Mouse (Mus musculus) embryonic facial prominence, embryonic 10.5 days (tissue): Measurements from ENCODE around the gene Ccdc159. TPM values are rescaled to one million over a fixed set of nuclear protein-coding genes. Genes with fewer than 3 reads are reported as not detected.

Source experiments
- DNase-seq: peaks from one replicate; pipeline ENCODE4 v3.0.0-alpha.2; 2017; ENCODE audit warnings: low spot score
- H3K27ac ChIP-seq: fragments of 300-500 bp; sonication (generic); replicated peaks from 2 replicates; pipeline ENCODE4 v1.5.1; 2016; ENCODE audit warnings: mild to moderate bottlenecking
- H3K27me3 ChIP-seq: fragments of 300-500 bp; sonication (generic); replicated peaks from 2 replicates; pipeline ENCODE4 v1.6.1; 2016; ENCODE audit warnings: low read depth, mild to moderate bottlenecking; ENCODE audit not compliant: poor library complexity, severe bottlenecking
- H3K36me3 ChIP-seq: fragments of 300-500 bp; sonication (generic); replicated peaks from 2 replicates; pipeline ENCODE4 v1.6.1; 2016; ENCODE audit warnings: mild to moderate bottlenecking, moderate library complexity
- H3K4me1 ChIP-seq: fragments of 300-500 bp; sonication (generic); 2 replicates; pipeline ENCODE4 v1.6.1; 2016
- H3K4me3 ChIP-seq: fragments of 300-500 bp; sonication (generic); 2 replicates; pipeline ENCODE4 v1.5.1; 2016; ENCODE audit warnings: mild to moderate bottlenecking, moderate library complexity
- H3K9me3 ChIP-seq: fragments of 300-500 bp; sonication (generic); 2 replicates; pipeline ENCODE4 v1.6.1; 2016; ENCODE audit warnings: mild to moderate bottlenecking
- WGBS: fragments of 180-500 bp; shearing (Covaris S2); methylation state at CpG from one replicate; pipeline ENCODE4 v1.1.7; 2016; 5-methylcytosine and 5-hydroxymethylcytosine counted together
- polyA plus RNA-seq: library from polyadenylated mRNA; unstranded; fragments of >200 nt; fragmentation: Nextera tagmentation; extraction: Ambion mirVana; gene quantifications from 2 replicates; pipeline ENCODE4 v1.2.1, GENCODE M21; 2016

The Ccdc159 gene
- polyA plus RNA-seq, 1 experiment from 2014 or later = 3.3 TPM

GRCm38 (mm10) chr9:21955570-21956281 is 28.5 kb downstream of the Ccdc159 start, which contains the start of gene Swsap1:
TSS of gene Swsap1 (plus strand) at chr9:21955755.
- Histone ChIP-seq H3K4me3 (peak within 1 kb of the TSS; percentile 76), H3K4me1 (peaks cover 19% of the 10 kb centered on the region), H3K9me3 (no peaks in the 10 kb centered on the region), H3K36me3 (0 out of 2 replicates have a peak, but pooled peaks cover 6% of the 10 kb centered on the region), H3K27me3 (peaks cover 21% of the 10 kb centered on the region), H3K27ac (peak within 1 kb of the TSS; percentile 96)
- peak; percentile 97 for DNase-seq
- WGBS = under 1% methylated on average over 54 of the region's 54 CpGs

DNA sequence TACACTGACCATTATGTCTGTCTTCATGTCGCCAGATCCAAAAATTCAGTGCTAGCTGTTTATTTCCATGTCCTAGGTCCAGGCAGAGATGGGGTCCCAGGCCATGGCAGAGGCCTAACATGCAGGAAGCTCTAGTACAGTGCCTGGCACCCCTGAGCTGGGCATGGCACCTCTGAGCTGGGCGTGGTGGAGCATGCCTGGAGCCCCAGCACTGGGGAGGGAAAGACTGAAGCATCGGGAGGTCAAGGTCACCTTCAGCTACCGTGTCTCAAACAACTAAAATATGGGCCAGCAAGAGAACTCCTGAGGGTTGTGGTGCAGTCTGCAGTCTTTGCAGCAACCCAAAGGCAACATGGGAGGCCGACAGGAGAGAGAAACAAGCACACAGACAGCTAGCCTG is 31.1 kb downstream of the Ccdc159 start:
- Histone ChIP-seq H3K36me3 (0 out of 2 replicates have a peak, but pooled peaks cover 6% of the 10 kb centered on the region), H3K27me3 (peaks cover 48% of the 10 kb centered on the region), H3K27ac (no peak overlapping the region), H3K9me3 (no peaks in the 10 kb centered on the region), H3K4me3 (no peak overlapping the region), H3K4me1 (peaks cover 44% of the 10 kb centered on the region)
- WGBS = 84% methylated on average over 5 of the region's 5 CpGs
- DNase-seq = no peak

GRCm38 (mm10) chr9:21959244-21959643 is 32.0 kb downstream of the Ccdc159 start:
- WGBS = 87% methylated on average over 7 of the region's 7 CpGs
- no peak for DNase-seq
- 0 out of 2 replicates have a peak, but pooled peaks cover 6% of the 10 kb centered on the region for H3K36me3 ChIP-seq
- peaks cover 45% of the 10 kb centered on the region for H3K4me1 ChIP-seq
- no peak overlapping the region for H3K4me3 ChIP-seq
- no peak overlapping the region for H3K27ac ChIP-seq
- H3K9me3 ChIP-seq = no peaks in the 10 kb centered on the region
- peaks cover 56% of the 10 kb centered on the region for H3K27me3 ChIP-seq

DNA sequence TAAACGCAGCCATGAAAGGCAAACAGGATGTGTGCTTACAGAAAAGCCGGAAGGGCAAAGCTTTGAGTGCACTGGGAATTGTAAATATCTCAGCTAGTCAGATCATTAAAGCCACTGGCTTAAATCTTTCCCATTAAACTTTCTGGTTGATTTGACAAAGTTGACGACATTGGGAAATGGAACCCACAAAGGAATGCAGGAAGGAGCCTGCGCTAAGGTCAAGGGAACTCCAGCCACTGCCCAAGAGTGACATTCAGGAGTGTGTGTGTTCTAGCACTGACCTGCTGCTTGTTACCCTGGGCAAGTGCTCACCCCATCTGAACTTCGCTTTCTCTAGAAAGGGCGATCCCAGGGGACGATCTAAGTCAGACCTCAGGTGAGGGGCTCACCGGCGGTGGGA is 32.9 kb downstream of the Ccdc159 start:
- peaks cover 57% of the 10 kb centered on the region for H3K27me3 ChIP-seq
- WGBS = 51% methylated on average over 9 of the region's 9 CpGs

GRCm38 (mm10) chr9:21960558-21961208 is 33.4 kb downstream of the Ccdc159 start:
- 10% methylated on average over 26 of the region's 26 CpGs for WGBS
- Histone ChIP-seq H3K27me3 (peaks cover 57% of the 10 kb centered on the region), H3K36me3 (0 out of 2 replicates have a peak, but pooled peaks cover 6% of the 10 kb centered on the region), H3K9me3 (no peaks in the 10 kb centered on the region), H3K4me3 (peak overlapping the region; percentile 60), H3K4me1 (peaks cover 43% of the 10 kb centered on the region), H3K27ac (no peak overlapping the region)
- DNase-seq = peak; percentile 41

More for the DNA sequence above, 32.9 kb downstream of the Ccdc159 start:
- H3K36me3 ChIP-seq = 0 out of 2 replicates have a peak, but pooled peaks cover 6% of the 10 kb centered on the region
- H3K9me3 ChIP-seq = no peaks in the 10 kb centered on the region
- H3K4me3 ChIP-seq = peak overlapping the region; percentile 60
- H3K4me1 ChIP-seq = peaks cover 45% of the 10 kb centered on the region
- no peak for DNase-seq
- H3K27ac ChIP-seq = no peak overlapping the region

DNA sequence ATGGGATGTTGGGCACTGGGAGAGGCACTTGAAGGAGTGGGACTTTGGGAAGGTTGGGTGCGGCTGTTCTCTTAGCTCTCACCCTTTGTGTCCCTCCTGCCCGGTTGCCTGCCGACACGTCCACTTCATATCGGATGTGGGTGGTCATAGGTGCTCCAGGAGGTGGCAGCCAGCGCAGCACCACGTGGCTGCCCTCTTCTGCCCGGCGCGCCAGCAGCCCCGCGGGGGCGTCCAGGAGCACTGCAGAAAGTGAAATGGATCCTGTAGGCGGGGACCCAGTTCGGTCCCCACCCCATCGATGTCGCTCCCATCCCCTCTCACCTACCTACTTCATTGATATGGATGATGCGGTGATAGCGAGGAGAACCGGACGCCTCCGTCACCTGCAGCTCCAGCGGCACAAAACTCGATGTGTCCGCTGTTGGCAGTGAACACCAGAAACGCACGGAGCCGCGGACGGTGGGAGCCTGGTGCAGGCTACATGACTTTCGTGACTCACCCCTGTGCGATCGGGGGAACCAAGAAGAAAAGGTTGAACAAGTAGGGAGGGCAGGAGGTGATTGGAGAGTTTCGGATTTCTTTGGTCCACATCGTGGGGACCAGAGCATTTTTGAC is 34.2 kb downstream of the Ccdc159 start:
- H3K27ac ChIP-seq = no peak overlapping the region; the same call in 1 of the 2 replicates
- H3K9me3 ChIP-seq = no peaks in the 10 kb centered on the region
- peak; percentile 41 for DNase-seq
- peaks cover 57% of the 10 kb centered on the region for H3K27me3 ChIP-seq
- peak overlapping the region; percentile 60 for H3K4me3 ChIP-seq
- 0 out of 2 replicates have a peak, but pooled peaks cover 6% of the 10 kb centered on the region for H3K36me3 ChIP-seq
- WGBS = 2% methylated on average over 35 of the region's 35 CpGs
- H3K4me1 ChIP-seq = peaks cover 40% of the 10 kb centered on the region

- peak; percentile 39 for DNase-seq
- H3K27ac ChIP-seq = peak overlapping the region; percentile 63
- no peaks in the 10 kb centered on the region for H3K9me3 ChIP-seq
- 1% methylated on average over 15 of the region's 15 CpGs for WGBS
- peaks cover 57% of the 10 kb centered on the region for H3K27me3 ChIP-seq
- 0 out of 2 replicates have a peak, but pooled peaks cover 6% of the 10 kb centered on the region for H3K36me3 ChIP-seq
- H3K4me1 ChIP-seq = peaks cover 36% of the 10 kb centered on the region
- H3K4me3 ChIP-seq = peak overlapping the region; percentile 60
Measured at GRCm38 (mm10) chr9:21962010-21962409, 34.7 kb downstream of the Ccdc159 start.

DNA sequence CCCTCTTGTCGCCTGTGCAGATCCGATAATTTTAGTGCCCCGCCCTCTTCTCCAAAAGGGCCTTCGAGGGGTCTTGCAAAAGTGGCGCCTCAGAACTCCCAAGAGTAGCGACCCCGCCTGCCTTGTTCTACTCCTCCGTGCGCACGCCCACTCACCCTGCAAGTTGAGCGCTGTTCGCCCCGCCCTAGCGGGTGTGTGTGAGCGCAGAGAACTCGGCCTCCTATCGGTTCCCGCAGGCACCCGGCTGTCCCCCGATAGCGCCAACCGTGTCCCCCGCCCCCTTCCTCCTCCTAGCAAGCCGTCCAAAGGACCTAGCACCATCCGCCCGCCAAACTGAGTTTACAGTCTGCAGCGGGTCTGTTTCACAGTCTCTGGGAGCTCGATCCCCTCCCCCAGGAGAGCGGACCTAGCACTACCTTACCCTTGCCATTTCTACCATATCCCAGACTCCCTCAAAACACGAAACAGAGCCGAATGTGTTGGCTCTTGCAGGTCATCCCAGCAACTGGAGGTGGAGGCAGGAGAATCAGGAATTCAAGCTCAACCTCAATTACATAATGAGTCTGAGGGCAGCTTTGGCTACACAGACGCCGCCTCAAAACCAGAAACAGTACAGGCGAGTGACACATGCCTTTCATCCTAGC is 35.3 kb downstream of the Ccdc159 start:
- 0 out of 2 replicates have a peak, but pooled peaks cover 6% of the 10 kb centered on the region for H3K36me3 ChIP-seq
- DNase-seq = peak; percentile 83
- H3K27me3 ChIP-seq = peaks cover 57% of the 10 kb centered on the region
- H3K9me3 ChIP-seq = no peaks in the 10 kb centered on the region
- H3K4me3 ChIP-seq = peak overlapping the region; percentile 60
- peaks cover 36% of the 10 kb centered on the region for H3K4me1 ChIP-seq
- WGBS = 2% methylated on average over 34 of the region's 34 CpGs
- peak overlapping the region; percentile 63 for H3K27ac ChIP-seq

DNA sequence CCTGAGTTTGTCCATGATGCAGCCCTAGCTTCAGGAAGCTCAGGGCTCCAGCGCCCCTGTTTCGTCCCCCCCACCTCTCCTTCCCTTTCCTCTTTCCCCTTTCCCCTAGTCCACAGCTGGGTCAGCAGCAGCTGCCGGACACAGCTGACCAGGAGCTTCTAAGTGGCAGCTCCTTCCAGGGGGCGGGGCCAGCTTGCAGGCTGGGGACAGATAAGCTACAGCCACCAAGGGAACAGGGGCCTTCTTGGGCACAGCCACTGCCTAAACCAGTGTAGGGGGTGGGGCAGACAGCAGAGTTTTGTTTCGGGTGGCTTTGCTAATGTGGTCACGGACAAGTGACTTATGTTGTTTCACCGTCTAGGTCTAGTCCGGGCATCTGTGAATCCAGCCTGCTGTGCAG is 36.1 kb downstream of the Ccdc159 start, which contains the start of gene Epor:
Gene Epor, minus strand, starts transcription at position 90 of the 400 bp plus-strand sequence.
- Histone ChIP-seq H3K4me1 (peaks cover 36% of the 10 kb centered on the region), H3K9me3 (no peaks in the 10 kb centered on the region), H3K36me3 (0 out of 2 replicates have a peak, but pooled peaks cover 6% of the 10 kb centered on the region), H3K27me3 (peaks cover 57% of the 10 kb centered on the region), H3K4me3 (peak within 1 kb of the TSS; percentile 60), H3K27ac (peak within 1 kb of the TSS; percentile 51)
- 18% methylated on average over 8 of the region's 8 CpGs for WGBS
- DNase-seq = peak; percentile 53

- 76% methylated on average over 6 of the region's 6 CpGs for WGBS
Measured at GRCm38 (mm10) chr9:21968883-21969282, 41.6 kb downstream of the Ccdc159 start.

DNA sequence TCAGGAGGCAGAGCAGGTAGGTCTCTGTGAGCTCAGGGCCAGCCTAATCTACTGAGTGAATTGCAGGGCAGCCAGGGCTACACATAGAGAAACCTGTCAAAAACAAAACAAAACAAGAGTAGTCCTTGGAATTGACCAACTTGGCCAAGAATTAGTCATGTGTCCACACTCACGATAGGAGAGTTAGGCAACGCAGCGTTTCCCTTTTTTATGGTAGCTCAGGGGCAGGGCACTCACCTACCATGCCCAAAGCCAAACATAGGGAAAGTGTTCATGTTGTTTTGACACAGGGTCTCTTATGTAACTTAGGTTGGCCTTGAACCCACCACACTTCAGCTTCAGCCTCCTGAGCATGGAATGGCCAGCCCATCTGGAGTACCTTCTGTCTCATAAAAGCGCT is 42.0 kb downstream of the Ccdc159 start:
- DNase-seq = no peak
- Histone ChIP-seq H3K9me3 (no peaks in the 10 kb centered on the region), H3K4me1 (no peaks in the 10 kb centered on the region), H3K27me3 (no peaks in the 10 kb centered on the region; the same call in 1 of the 2 replicates), H3K4me3 (no peak overlapping the region), H3K27ac (no peak overlapping the region), H3K36me3 (no peaks in the 10 kb centered on the region; the same call in 1 of the 2 replicates)
- 92% methylated on average over 4 of the region's 4 CpGs for WGBS

More at GRCm38 (mm10) chr9:21968883-21969282, 41.6 kb downstream of the Ccdc159 start:
- no peaks in the 10 kb centered on the region for H3K9me3 ChIP-seq
- peaks cover 4% of the 10 kb centered on the region for H3K27me3 ChIP-seq
- DNase-seq = no peak
- no peak overlapping the region for H3K27ac ChIP-seq
- H3K4me1 ChIP-seq = no peaks in the 10 kb centered on the region
- no peak overlapping the region for H3K4me3 ChIP-seq
- H3K36me3 ChIP-seq = no peaks in the 10 kb centered on the region; the same call in 1 of the 2 replicates
